ENCODE assay signal across 16 mouse cellular contexts in genomic region chr8:121224709-121225108, GRCm38 (mm10).
"Had no signal": no experiment of that assay in that cellular context is flagged by ENCODE, and none has a peak within 500 bp of the region (broad histone marks: within the 10 kb centered on the region; RNA-seq: fewer than 3 reads in every experiment).

No protein-coding gene starts in this region.

- H3K9me3 ChIP-seq: limb, embryonic 12.5 days; liver, embryonic 13.5 days; lung, embryonic 15.5 days; midbrain, embryonic 13.5 days; neural tube, embryonic 15.5 days; stomach, embryonic 15.5 days had no signal

- H3K36me3 ChIP-seq: limb, embryonic 12.5 days; liver, embryonic 13.5 days; lung, embryonic 15.5 days; midbrain, embryonic 13.5 days; neural tube, embryonic 15.5 days; stomach, embryonic 15.5 days had no signal

- H3K4me1 ChIP-seq: liver, embryonic 13.5 days had no signal

- H3K4me2 ChIP-seq: limb, embryonic 12.5 days; liver, embryonic 13.5 days; lung, embryonic 15.5 days; midbrain, embryonic 13.5 days; neural tube, embryonic 15.5 days; stomach, embryonic 15.5 days had no signal

- DNase-seq: kidney, postnatal 10 days; kidney, postnatal 4 days; liver; liver, embryonic 13.5 days; liver, postnatal 0 days; lung, postnatal 14 days; right cerebral cortex, adult 18-20 months; thymus, postnatal 36 days had no signal

- H3K27ac ChIP-seq: layer of hippocampus, adult 2 months; limb, embryonic 12.5 days; liver, embryonic 13.5 days; lung, embryonic 15.5 days; macrophage; midbrain, embryonic 13.5 days; neural tube, embryonic 15.5 days; stomach, embryonic 15.5 days had no signal

- ATAC-seq: liver, postnatal 0 days; midbrain, embryonic 13.5 days had no signal

- H3K4me3 ChIP-seq: layer of hippocampus, adult 2 months; limb, embryonic 12.5 days; liver, embryonic 13.5 days; lung, embryonic 15.5 days; midbrain, embryonic 13.5 days; myocyte; neural tube, embryonic 15.5 days; stomach, embryonic 15.5 days had no signal

- H3K9ac ChIP-seq: limb, embryonic 12.5 days; liver, embryonic 13.5 days; liver, postnatal 0 days; lung, embryonic 15.5 days; midbrain, embryonic 13.5 days; neural tube, embryonic 15.5 days; stomach, embryonic 15.5 days had no signal
